Mouse (Mus musculus): ENCODE measurements at regions not wholly inside any gene's neighbourhood (a gene's known extent, or its start where the extent isn't known, plus 50 kb on each side); places are given as distances from the start of the nearest gene placed in this dataset.

- DNase-seq (ENCODE audit: extremely low spot score): no peak
Measured at GRCm38 (mm10) chr8:10869866-10870265, 138.4 kb downstream of the Irs2 start.

- peak; percentile 51 for DNase-seq (ENCODE audit: extremely low spot score)
Measured at GRCm38 (mm10) chr8:10866696-10867395, 141.4 kb downstream of the Irs2 start.

DNA sequence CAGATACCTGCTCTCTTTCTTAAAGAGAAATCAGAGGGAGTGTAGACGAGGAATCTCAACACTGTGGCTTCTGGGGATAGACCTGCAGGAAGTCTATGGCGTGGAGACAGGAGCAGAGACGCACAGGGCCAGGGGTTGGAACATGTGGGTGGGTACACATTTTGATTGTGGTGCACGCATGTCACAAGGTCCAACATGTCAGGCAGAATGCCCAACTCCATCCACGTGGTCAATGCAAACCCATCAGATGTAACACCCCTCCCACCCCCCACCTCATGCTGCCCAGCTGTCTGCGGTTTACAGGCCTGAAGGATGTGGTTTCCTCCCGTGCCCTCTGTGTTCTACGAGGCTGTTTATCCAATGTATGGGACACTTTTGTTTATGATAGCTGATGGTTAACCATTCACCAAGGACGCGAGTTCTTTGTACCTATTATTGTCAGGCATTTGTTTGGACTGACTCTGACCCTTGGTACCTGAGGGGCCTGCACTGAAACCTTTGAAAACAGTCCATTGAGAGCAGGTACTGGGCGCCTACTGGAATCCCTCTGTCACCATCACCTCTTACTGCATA is 142.2 kb downstream of the Irs2 start:
- no peak for DNase-seq (ENCODE audit: extremely low spot score)

- DNase-seq (ENCODE audit: extremely low spot score): no peak
Measured at GRCm38 (mm10) chr8:10865415-10865821, 142.8 kb downstream of the Irs2 start.

- DNase-seq (ENCODE audit: extremely low spot score): no peak
Measured at GRCm38 (mm10) chr8:10862442-10862841, 145.8 kb downstream of the Irs2 start.

DNA sequence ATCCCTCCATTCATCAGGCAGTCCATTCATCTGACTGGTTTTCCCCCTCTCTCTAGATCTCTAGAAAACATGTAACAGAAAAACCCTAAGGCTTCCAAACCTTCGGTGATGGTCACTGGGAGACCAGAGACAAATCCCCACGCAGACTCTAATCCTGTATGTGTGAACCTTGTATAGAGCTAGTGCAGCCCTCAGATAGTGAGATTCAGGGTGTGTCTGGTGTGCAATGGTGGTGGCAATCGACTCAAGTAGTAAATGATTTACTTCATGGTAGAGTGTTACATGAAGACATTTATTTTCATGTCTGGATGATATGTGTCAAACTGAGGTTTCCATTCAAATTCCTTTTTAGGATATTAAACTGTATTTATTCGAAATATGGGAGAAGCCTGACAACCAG is 147.4 kb downstream of the Irs2 start:
- no peak for DNase-seq (ENCODE audit: extremely low spot score)

DNA sequence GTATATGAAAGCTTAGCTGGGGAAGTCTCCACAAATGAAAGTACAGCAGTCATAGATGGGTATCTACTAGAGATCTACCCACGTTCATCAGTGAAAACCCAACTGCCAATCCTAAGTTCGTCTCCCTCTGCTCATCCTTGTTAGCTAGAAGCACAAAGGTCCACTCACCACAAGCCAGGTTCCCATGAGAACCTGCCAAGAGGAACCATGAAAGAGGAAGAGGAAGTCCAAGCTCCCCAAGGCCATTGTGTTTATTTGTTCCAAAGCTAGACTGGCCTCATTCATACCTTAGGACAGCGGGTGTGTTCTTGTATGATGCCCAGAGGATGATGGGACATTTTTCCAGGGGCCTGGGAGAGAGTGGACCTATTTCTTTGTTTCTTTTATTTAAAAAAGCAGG is 150.4 kb downstream of the Irs2 start:
- DNase-seq (ENCODE audit: extremely low spot score): no peak

- DNase-seq (ENCODE audit: extremely low spot score): no peak
Measured at GRCm38 (mm10) chr8:10856996-10857720, 151.1 kb downstream of the Irs2 start.

GRCm38 (mm10) chr8:10855696-10856095 is 152.6 kb downstream of the Irs2 start:
- no peak for DNase-seq (ENCODE audit: extremely low spot score)

DNA sequence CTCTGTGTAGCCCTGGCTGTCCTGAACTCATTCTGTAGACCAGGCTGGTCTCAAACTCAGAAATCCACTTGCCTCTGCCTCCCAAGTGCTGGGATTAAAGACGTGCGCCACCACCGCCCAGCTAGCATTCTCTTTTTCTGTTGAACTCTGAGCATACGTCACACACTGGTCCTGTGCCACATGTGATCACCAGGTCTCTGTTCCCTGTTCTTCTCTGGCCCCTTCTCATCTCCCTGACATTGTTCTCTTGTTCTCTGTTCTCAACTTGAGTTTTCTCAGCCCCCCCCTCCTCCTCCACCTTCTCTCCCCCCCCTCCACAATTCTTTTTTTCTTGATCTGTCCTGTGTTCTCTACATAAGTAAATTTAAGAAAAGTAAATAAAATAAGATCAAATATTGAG is 153.1 kb downstream of the Irs2 start:
- no peak for DNase-seq (ENCODE audit: extremely low spot score)

- no peak for DNase-seq (ENCODE audit: extremely low spot score)
Measured at GRCm38 (mm10) chr8:10854600-10854999, 153.7 kb downstream of the Irs2 start.

- DNase-seq (ENCODE audit: extremely low spot score): no peak
Measured at GRCm38 (mm10) chr8:10853901-10854300, 154.4 kb downstream of the Irs2 start.

DNA sequence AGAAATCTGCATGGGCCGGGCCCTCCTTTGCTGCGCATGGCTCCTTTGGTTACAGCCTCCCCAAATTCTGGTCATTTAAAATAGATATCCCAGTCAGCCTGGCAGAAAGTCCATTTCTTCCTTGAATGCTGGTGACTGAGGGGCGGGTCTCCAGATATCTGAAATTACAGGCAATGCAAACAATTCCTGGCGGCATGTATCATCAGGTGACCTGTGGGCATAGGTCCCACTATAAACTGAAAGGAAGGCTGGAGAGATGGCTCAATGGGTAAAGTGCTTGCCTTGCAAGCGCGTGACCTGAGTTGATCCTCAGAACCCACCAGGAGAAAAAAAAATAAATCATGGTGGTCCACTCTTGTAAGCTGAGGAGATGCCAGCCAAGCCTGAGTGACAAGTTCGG is 158.3 kb downstream of the Irs2 start:
- DNase-seq (ENCODE audit: extremely low spot score): no peak

DNA sequence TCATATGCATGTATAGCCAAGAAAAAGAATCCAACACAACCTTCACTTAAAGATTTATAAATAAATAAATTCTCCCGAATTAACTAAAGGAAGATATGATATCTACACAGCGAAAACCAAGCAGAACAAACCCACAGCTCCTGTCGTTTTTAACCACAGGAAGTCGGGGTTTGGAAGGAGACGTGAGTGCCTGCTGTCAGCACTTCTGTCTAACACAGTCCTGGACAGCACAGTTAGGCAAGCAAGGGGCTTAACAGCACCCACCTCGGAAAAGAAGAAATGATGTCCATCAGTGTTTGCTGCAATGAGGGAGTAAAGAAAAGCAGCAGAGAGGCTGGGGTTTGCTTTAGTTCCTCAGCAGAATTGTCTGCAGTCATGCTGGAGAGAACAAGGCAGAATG is 162.7 kb downstream of the Irs2 start:
- no peak for DNase-seq (ENCODE audit: extremely low spot score)

- no peak for DNase-seq (ENCODE audit: extremely low spot score)
Measured at GRCm38 (mm10) chr8:10840853-10841531, 167.3 kb downstream of the Irs2 start.

DNA sequence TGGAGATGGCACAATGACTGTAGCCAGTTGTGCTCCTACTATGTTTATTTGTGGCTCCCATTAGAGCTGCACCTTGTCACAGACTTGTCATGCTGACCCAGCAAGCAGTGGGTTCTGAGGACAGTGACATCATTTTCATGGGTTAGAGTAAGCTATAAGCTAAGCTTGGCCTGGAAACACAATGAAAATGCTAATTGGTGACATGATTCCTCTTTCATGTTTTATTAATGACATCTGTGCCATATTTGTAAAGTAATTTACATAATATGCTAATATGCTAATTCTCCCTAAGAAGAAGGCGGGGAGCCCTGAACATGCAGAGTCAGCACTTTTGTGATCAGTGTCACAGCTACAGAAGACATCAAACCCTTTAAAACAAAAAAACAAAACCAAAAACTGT is 168.2 kb downstream of the Irs2 start:
- no peak for DNase-seq (ENCODE audit: extremely low spot score)

GRCm38 (mm10) chr8:10835054-10835453 is 173.2 kb downstream of the Irs2 start:
- DNase-seq (ENCODE audit: extremely low spot score): no peak

GRCm38 (mm10) chr8:10831864-10832263 is 176.4 kb downstream of the Irs2 start:
- DNase-seq (ENCODE audit: extremely low spot score): no peak

DNA sequence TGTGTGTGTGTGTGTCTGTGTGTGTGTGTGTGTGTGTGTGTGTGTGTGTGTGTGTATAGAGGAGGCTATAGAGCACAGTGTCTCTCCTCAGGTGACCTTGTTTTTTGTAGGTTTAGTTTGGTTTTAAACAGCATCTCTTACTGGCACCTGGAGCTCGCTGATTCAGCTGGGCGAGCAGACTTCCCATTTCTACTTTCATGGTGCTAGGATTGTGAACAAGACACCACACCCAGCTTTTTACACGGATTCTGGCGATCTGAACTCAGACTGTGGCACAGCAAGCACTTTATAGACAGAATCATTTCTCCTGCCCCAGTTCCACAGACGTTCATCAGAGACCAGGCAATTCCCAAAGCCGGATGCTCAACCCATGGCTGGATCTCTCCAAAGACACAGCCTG is 177.0 kb downstream of the Irs2 start:
- no peak for DNase-seq (ENCODE audit: extremely low spot score)

DNA sequence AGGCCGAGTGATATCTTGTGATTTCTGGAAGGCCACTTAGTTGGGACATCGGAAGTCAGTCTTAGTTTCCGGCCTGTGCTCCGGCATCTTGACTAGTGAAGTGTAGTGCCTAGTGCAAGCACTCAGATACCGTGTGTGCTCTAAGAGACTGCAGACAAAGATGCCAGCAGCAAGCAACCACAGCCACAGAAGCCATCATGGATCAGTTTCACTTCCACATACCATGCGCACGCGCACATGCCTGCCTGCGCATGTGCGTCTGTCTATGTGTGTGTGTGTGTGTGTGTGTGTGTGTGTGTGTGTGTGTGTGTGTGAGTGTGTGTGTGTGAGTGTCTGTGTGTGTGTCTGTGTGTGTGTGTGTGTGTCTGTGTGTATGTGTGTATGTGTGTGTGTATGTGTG is 177.4 kb downstream of the Irs2 start:
- DNase-seq (ENCODE audit: extremely low spot score): no peak

DNA sequence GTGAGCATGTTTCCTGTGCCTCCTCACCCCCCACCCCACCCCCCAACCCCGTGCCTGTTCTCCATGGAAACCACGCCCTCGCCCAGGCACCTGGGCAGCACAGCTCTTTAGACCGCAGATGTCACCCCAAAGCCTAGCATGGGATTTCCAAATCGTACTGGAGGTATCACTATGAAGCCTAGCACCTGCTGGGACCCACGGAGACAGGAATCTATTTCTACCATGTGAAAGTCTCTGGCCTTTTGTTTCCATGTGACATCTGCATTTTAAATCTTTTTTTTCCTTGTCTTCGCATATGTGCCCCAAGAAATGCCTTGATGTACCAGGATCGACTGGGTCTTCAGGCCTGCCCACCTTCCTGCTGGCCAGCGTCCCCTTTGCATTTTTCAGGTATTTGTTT is 179.7 kb downstream of the Irs2 start:
- DNase-seq (ENCODE audit: extremely low spot score): no peak

DNA sequence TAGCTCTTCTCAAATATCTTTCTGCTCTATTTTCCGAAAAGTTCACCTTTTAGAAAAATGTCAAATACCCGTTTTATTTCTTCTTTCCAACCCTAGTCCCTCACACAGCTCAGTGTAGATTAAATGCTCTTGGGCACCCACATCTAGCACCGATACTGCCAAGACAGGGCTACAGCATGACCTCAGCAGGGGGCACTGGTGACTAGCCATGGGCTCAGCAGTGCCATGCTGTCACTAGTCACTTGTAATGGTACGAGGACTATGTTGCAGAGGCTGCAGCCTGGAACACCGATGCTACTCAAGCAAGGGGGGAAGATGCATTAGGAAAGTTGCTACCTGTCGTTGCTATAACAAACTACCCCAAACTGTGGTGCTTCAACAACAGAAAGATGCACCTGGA is 180.7 kb downstream of the Irs2 start:
- DNase-seq (ENCODE audit: extremely low spot score): no peak

- no peak for DNase-seq (ENCODE audit: extremely low spot score)
Measured at GRCm38 (mm10) chr8:10825981-10826380, 182.3 kb downstream of the Irs2 start.

Data from embryo, embryonic 9.5 days (tissue).